Mouse (Mus musculus) limb, embryonic 10.5 days (tissue): Measurements from ENCODE around the gene Akr1c18. TPM values are rescaled to one million over a fixed set of nuclear protein-coding genes. Genes with fewer than 3 reads are reported as not detected.
A peak's percentile ranks its signal among the peaks of the same experiment; 100 is the strongest.
"Not testable (repeated sequence)": the region's sequence is repeated elsewhere in the genome, so short reads cannot be mapped to it uniquely, and the experiment has no call there.

Experiments
- DNase-seq: peaks from one replicate; pipeline ENCODE4 v3.0.0-alpha.2; 2017; ENCODE audit warnings: low spot score
- H3K27ac ChIP-seq: fragments of 300-500 bp; sonication (generic); 2 replicates; pipeline ENCODE4 v1.5.1; 2016; ENCODE audit warnings: mild to moderate bottlenecking
- H3K27me3 ChIP-seq: fragments of 300-500 bp; sonication (generic); 2 replicates; pipeline ENCODE4 v1.6.1; 2016; ENCODE audit warnings: low read depth, mild to moderate bottlenecking; ENCODE audit not compliant: poor library complexity, severe bottlenecking
- H3K36me3 ChIP-seq: fragments of 300-500 bp; sonication (generic); 2 replicates; pipeline ENCODE4 v1.6.1; 2016; ENCODE audit warnings: mild to moderate bottlenecking, moderate library complexity
- H3K4me1 ChIP-seq: fragments of 300-500 bp; sonication (generic); 2 replicates; pipeline ENCODE4 v1.6.1; 2016
- H3K4me3 ChIP-seq: fragments of 300-500 bp; sonication (generic); 2 replicates; pipeline ENCODE4 v1.5.1; 2016; ENCODE audit warnings: mild to moderate bottlenecking, moderate library complexity
- H3K9me3 ChIP-seq: fragments of 300-500 bp; sonication (generic); replicated peaks from 2 replicates; pipeline ENCODE4 v1.6.1; 2016; ENCODE audit warnings: mild to moderate bottlenecking
- WGBS: fragments of 180-500 bp; shearing (Covaris S2); methylation state at CpG from one replicate; pipeline ENCODE4 v1.1.7; 2016; 5-methylcytosine and 5-hydroxymethylcytosine counted together
- polyA plus RNA-seq: library from polyadenylated mRNA; unstranded; fragments of >200 nt; fragmentation: Nextera tagmentation; extraction: Ambion mirVana; gene quantifications from 2 replicates; pipeline ENCODE4 v1.2.1, GENCODE M21; 2016

The Akr1c18 gene
- polyA plus RNA-seq, 1 experiment from 2014 or later: not detected

- WGBS: 68% methylated on average over 3 of the region's 3 CpGs
- Histone ChIP-seq H3K4me3 (no peak overlapping the region), H3K4me1 (no peaks in the 10 kb centered on the region), H3K36me3 (no peaks in the 10 kb centered on the region), H3K27me3 (no peaks in the 10 kb centered on the region), H3K27ac (no peak overlapping the region), H3K9me3 (no peaks in the 10 kb centered on the region)
- no peak for DNase-seq
Observed at GRCm38 (mm10) chr13:4131721-4132120, 18.7 kb downstream of the Akr1c18 start.

- no peak for DNase-seq
- no peak overlapping the region for H3K4me3 ChIP-seq
- no peaks in the 10 kb centered on the region for H3K4me1 ChIP-seq
- no peaks in the 10 kb centered on the region for H3K36me3 ChIP-seq
- no peaks in the 10 kb centered on the region for H3K9me3 ChIP-seq
- H3K27me3 ChIP-seq: no peaks in the 10 kb centered on the region
- WGBS: 87% methylated on average over 1 of the region's 1 CpGs
- no peak overlapping the region for H3K27ac ChIP-seq
Observed at GRCm38 (mm10) chr13:4131317-4131716, 19.1 kb downstream of the Akr1c18 start.

DNA sequence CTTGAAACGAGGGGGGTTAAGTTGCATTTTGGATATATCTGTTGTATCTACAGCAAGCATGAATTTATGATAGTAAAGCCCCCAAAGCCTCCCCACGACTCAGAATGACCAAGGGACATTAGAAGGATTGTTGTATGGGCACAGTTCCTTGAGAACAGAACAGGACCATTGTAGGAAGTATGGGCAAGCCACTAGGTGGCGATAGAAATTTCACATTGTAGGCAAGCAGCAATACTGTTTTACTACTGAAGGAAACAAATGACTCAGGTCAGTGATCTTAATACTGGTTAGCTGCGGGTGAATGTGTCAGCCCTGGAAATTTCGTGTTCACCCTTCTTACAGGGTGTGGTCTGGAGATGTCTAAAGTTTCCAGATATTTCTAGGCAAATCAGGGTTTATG, 21.4 kb downstream of the Akr1c18 start:
- Histone ChIP-seq H3K4me1 (no peaks in the 10 kb centered on the region), H3K27ac (no peak overlapping the region), H3K4me3 (no peak overlapping the region), H3K9me3 (0 out of 2 replicates have a peak, but pooled peaks cover 2% of the 10 kb centered on the region), H3K27me3 (no peaks in the 10 kb centered on the region), H3K36me3 (no peaks in the 10 kb centered on the region)
- DNase-seq: no peak
- WGBS: 44% methylated on average over 5 of the region's 5 CpGs

DNA sequence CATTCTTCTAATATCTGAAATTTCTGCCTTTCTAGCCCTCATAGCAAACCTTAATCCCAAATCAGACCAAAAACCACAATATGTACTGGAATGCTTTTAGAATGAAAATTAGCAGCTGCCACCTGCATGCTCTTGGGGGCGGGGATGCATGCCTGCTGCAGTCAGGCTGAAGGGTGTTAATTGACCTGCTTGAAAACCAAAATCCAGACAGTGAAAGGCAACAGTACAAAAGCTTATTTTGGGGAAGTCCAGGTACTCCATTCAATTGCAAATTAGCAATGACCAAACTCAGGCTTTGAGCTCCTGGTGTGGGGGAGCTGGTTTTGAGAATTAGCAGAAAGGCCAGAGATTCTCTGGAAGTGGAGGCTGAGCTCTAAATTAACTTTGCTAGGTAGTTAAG, 24.6 kb downstream of the Akr1c18 start:
- H3K9me3 ChIP-seq, H3K36me3 ChIP-seq, DNase-seq, H3K27me3 ChIP-seq, H3K4me3 ChIP-seq, H3K4me1 ChIP-seq, H3K27ac ChIP-seq: not testable (repeated sequence)
- 89% methylated on average over 1 of the region's 1 CpGs for WGBS

DNA sequence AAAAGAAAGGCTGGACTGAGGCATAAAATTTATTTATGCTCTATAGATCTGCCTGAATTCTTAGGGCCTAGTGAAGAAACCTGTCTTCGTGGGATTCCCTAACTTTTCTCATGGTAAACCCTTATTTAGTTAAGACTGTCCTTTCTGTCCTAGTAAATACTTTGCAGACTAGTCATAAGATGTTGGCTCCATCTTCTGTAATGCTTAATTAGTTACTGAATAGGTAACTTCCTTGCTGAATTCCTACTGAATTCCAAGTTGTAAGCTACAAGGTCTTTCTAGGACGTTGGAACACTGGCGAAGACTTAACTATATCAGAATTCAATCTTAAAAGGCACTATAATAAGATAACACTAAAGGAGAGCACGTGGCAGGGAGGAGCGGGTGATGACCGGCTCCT, 26.0 kb downstream of the Akr1c18 start:
- 94% methylated on average over 6 of the region's 6 CpGs for WGBS
- not testable (repeated sequence) for H3K36me3 ChIP-seq, H3K27me3 ChIP-seq, H3K4me1 ChIP-seq, H3K27ac ChIP-seq, H3K9me3 ChIP-seq, H3K4me3 ChIP-seq, DNase-seq

DNA sequence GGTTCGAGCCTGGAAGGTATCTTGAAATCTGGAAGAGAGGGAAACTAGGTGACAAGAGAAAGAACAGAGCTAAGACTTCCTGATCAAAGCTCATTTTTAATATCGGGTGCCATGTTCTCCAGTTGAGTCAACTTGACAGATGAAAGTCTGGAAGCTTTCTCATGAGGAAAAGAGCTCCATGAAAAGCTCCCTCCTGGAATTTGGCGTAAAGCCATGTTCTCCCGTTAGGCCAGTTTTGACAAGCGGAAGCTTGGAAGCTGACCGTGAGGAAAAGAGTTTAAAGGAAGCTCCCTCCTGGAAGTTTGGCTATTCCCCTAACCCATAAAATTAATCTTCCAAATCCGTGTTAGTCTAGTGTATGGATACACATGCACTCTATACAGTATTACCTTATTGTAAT, 27.3 kb downstream of the Akr1c18 start:
- Histone ChIP-seq H3K27me3 (no peaks in the 10 kb centered on the region), H3K4me3 (no peak overlapping the region), H3K4me1 (no peaks in the 10 kb centered on the region), H3K27ac (no peak overlapping the region), H3K9me3 (0 out of 2 replicates have a peak, but pooled peaks cover 2% of the 10 kb centered on the region), H3K36me3 (no peaks in the 10 kb centered on the region)
- 93% methylated on average over 7 of the region's 7 CpGs for WGBS
- no peak for DNase-seq

GRCm38 (mm10) chr13:4119181-4119904, 31.1 kb downstream of the Akr1c18 start:
- Histone ChIP-seq H3K9me3 (no peaks in the 10 kb centered on the region), H3K36me3 (no peaks in the 10 kb centered on the region), H3K4me3 (no peak overlapping the region), H3K4me1 (no peaks in the 10 kb centered on the region), H3K27me3 (no peaks in the 10 kb centered on the region), H3K27ac (no peak overlapping the region)
- DNase-seq: no peak
- 76% methylated on average over 2 of the region's 2 CpGs for WGBS

GRCm38 (mm10) chr13:4110281-4111188, 39.9 kb downstream of the Akr1c18 start:
- H3K4me3 ChIP-seq: no peak overlapping the region
- H3K36me3 ChIP-seq: no peaks in the 10 kb centered on the region
- H3K9me3 ChIP-seq: no peaks in the 10 kb centered on the region
- no peak overlapping the region for H3K27ac ChIP-seq
- no peaks in the 10 kb centered on the region for H3K27me3 ChIP-seq
- 36% methylated on average over 6 of the region's 6 CpGs for WGBS
- no peaks in the 10 kb centered on the region for H3K4me1 ChIP-seq
- peak; percentile 60 for DNase-seq

GRCm38 (mm10) chr13:4102721-4103120, 47.7 kb downstream of the Akr1c18 start:
- Histone ChIP-seq H3K9me3 (no peaks in the 10 kb centered on the region), H3K36me3 (no peaks in the 10 kb centered on the region)
- DNase-seq: no peak

DNA sequence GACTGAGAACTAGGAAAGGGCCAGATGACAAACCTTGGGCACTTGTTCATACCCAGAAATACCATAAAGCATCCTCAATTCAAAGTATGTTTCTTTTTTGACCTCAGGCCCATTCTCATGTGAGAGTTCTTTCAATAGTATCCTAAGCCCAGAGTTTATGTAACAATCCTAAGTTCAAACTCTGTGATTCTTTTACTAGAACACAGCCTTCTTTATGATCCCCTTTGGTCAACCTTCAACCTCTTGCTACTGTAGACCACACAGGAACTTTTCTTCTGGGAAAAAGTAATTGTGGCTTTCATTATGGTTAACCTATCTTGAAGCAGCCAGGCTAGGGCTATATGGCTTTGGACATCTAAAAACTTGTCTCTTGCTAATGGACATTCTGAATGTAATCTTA, 48.8 kb downstream of the Akr1c18 start:
- Histone ChIP-seq H3K4me1 (no peaks in the 10 kb centered on the region), H3K36me3 (no peaks in the 10 kb centered on the region), H3K27me3 (no peaks in the 10 kb centered on the region), H3K9me3 (no peaks in the 10 kb centered on the region), H3K27ac (no peak overlapping the region), H3K4me3 (no peak overlapping the region)
- DNase-seq: no peak

More at GRCm38 (mm10) chr13:4102721-4103120, 47.7 kb downstream of the Akr1c18 start:
- Histone ChIP-seq H3K4me3 (no peak overlapping the region), H3K4me1 (no peaks in the 10 kb centered on the region), H3K27me3 (no peaks in the 10 kb centered on the region), H3K27ac (no peak overlapping the region)

Other genes starting within 250 kb of the Akr1c18 start
- 70.6 and 101 TPM in 2 replicates for gene Net1, start 232.4 kb downstream of the Akr1c18 start, polyA plus RNA-seq
- gene Tubal3, start 232.4 kb downstream of the Akr1c18 start, polyA plus RNA-seq: not detected in 2 replicates
- gene Ucn3, start 205.3 kb downstream of the Akr1c18 start, polyA plus RNA-seq: 0.09 TPM in 1 of 2 replicates, not detected in the other
- 0.18 TPM in 2 replicates for gene Akr1c14, start 101.6 kb downstream of the Akr1c18 start, polyA plus RNA-seq
- gene Akr1c13, start 40.5 kb upstream of the Akr1c18 start, polyA plus RNA-seq: 0.87 and 1.1 TPM in 2 replicates
- 0.76 and 0.92 TPM in 2 replicates for gene Akr1c19, start 78.0 kb upstream of the Akr1c18 start, polyA plus RNA-seq
- gene Akr1c12, start 128.8 kb upstream of the Akr1c18 start, polyA plus RNA-seq: 0.29 TPM in 2 replicates